Mouse (Mus musculus): ENCODE measurements around the gene Tmem247. TPM values are rescaled to one million over a fixed set of nuclear protein-coding genes. Genes with fewer than 3 reads are reported as not detected.

The Tmem247 gene
- total and polyA plus RNA-seq, 3 experiments: not detected

DNA sequence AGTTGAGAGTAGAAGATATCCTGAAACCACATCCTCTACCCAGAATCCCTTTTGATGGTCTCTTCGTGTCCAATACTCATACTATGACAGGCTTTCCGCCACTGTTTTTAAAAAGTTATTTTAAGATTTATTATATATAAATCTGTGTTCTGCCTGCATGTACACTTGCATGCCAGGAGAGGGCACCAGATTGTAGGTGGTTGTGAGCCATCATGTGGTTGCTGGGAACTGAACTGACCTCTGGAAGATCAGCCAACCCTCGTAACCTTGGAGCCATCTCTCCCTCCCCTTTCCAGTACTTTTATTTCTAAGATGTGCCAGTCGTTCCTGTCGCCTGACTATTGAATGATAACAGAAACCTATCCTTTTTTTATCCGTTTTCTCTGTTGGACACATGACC lies 1.6 kb downstream of the Tmem247 start:
- H3K27me3 ChIP-seq (replicated peaks): no peaks in the 10 kb centered on the region
- in situ Hi-C loops (cut with MboI; ENCODE audit: low pct_ligation_motif_present, low pct_unique_long_range_greater_than_20kb, low sequenced_read_pairs) (loop anchor here (5.0 to 25.0 kb wide), 3 partner anchors 124 to 644 kb away; no protein-coding TSS in a partner anchor), dilution Hi-C loops (cut with MboI; ENCODE audit: extremely low pct_ligation_motif_present, extremely low pct_unique_long_range_greater_than_20kb, low sequenced_read_pairs) (no loop called here)
- no peaks in the 10 kb centered on the region for H3K79me2 ChIP-seq (replicated peaks; ENCODE audit: control insufficient read depth, extremely low read depth, insufficient read depth, poor library complexity, severe bottlenecking)
- H3K4me1 ChIP-seq (ENCODE audit: control insufficient read depth in 1 of 2, insufficient read depth in 2 of 2): 0 out of 4 replicates have a peak, but pooled peaks cover 0 to 3% of the 10 kb centered on the region in 2 experiments
- peaks cover 4% of the 10 kb centered on the region for H3K9me3 ChIP-seq (replicated peaks; ENCODE audit: low read length)
- DNase-seq (ENCODE audit: extremely low read depth): peak; percentile 39
- no peak overlapping the region for H3K4me2 ChIP-seq (ENCODE audit: insufficient read depth, low read depth, poor library complexity, severe bottlenecking)
- no peak overlapping the region for H3K9ac ChIP-seq (ENCODE audit: insufficient read depth, low read depth)
- no peaks in the 10 kb centered on the region for H3K36me3 ChIP-seq (replicated peaks in 1 of 2; ENCODE audit: control insufficient read depth in 1 of 2, insufficient read depth in 1 of 2, low read length in 1 of 2)
- H3K27ac ChIP-seq (ENCODE audit: insufficient read depth, low read depth): no peak overlapping the region
- TF ChIP-seq ZC3H11A (IDR thresholded peaks at IDR 0.05; ENCODE audit: low read depth, low read length): peak; percentile 72
- no peak for TF ChIP-seq NELFE (IDR thresholded peaks at IDR 0.05; ENCODE audit: low read depth, low read length)
- TF ChIP-seq RAD21 (IDR thresholded peaks at IDR 0.05; ENCODE audit: low read depth, low read length): peak; percentile 79
- peak; percentile 54; the same call in 1 of the 2 replicates for TF ChIP-seq MYC (IDR thresholded peaks at IDR 0.05; ENCODE audit: low read depth, low read length)
- no peak for TF ChIP-seq USF2 (conservative IDR thresholded peaks at IDR 0.05; ENCODE audit: low read depth, low read length)
- TF ChIP-seq ZNF384 (IDR thresholded peaks at IDR 0.05; ENCODE audit: low read depth, low read length): no peak
- TF ChIP-seq CTCF (conservative IDR thresholded peaks at IDR 0.05 in 1 of 2, IDR thresholded peaks at IDR 0.05 in 1 of 2; ENCODE audit: low read depth in 2 of 2, low read length in 2 of 2): peak; percentile 36 to 78; a peak in 3 of 4 replicates
- no peak for TF ChIP-seq E2F4 (IDR thresholded peaks at IDR 0.05; ENCODE audit: insufficient replicate concordance, low read depth, low read length)
- no peak for TF ChIP-seq JUN (IDR thresholded peaks at IDR 0.05; ENCODE audit: insufficient read depth, low read depth, low read length)
- TF ChIP-seq ETS1 (conservative IDR thresholded peaks at IDR 0.05; ENCODE audit: low read depth, low read length): no peak
- no peak for TF ChIP-seq ELF1 (IDR thresholded peaks at IDR 0.05; ENCODE audit: low read depth, low read length)
- no peak for TF ChIP-seq HCFC1 (IDR thresholded peaks at IDR 0.05; ENCODE audit: low read depth, low read length)
- peak; percentile 80 for TF ChIP-seq SMC3 (IDR thresholded peaks at IDR 0.05; ENCODE audit: low read depth, low read length)
- H3K4me3 ChIP-seq (replicated peaks in 1 of 3; ENCODE audit: low read depth in 2 of 3, low read length in 2 of 3, poor library complexity in 1 of 3): no peak overlapping the region

GRCm38 (mm10) chr17:86919729-86920128 lies 2.6 kb downstream of the Tmem247 start:
- Histone ChIP-seq H3K4me2 (ENCODE audit: insufficient read depth, low read depth, poor library complexity, severe bottlenecking) (no peak overlapping the region), H3K4me1 (ENCODE audit: control insufficient read depth in 1 of 2, insufficient read depth in 2 of 2) (0 out of 4 replicates have a peak, but pooled peaks cover 0 to 3% of the 10 kb centered on the region in 2 experiments), H3K27ac (ENCODE audit: insufficient read depth, low read depth) (no peak overlapping the region), H3K79me2 (replicated peaks; ENCODE audit: control insufficient read depth, extremely low read depth, insufficient read depth, poor library complexity, severe bottlenecking) (no peaks in the 10 kb centered on the region), H3K9me3 (replicated peaks; ENCODE audit: low read length) (peaks cover 4% of the 10 kb centered on the region), H3K9ac (ENCODE audit: insufficient read depth, low read depth) (no peak overlapping the region), H3K4me3 (replicated peaks in 1 of 3; ENCODE audit: low read depth in 2 of 3, low read length in 2 of 3, poor library complexity in 1 of 3) (no peak overlapping the region), H3K36me3 (replicated peaks in 1 of 2; ENCODE audit: control insufficient read depth in 1 of 2, insufficient read depth in 1 of 2, low read length in 1 of 2) (no peaks in the 10 kb centered on the region), H3K27me3 (replicated peaks) (no peaks in the 10 kb centered on the region)
- dilution Hi-C loops (cut with MboI; ENCODE audit: extremely low pct_ligation_motif_present, extremely low pct_unique_long_range_greater_than_20kb, low sequenced_read_pairs): no loop called here
- in situ Hi-C loops (cut with MboI; ENCODE audit: low pct_ligation_motif_present, low pct_unique_long_range_greater_than_20kb, low sequenced_read_pairs): loop anchor here (5.0 to 25.0 kb wide), 3 partner anchors 123 to 643 kb away; no protein-coding TSS in a partner anchor
- TF ChIP-seq MAX (IDR thresholded peaks at IDR 0.05; ENCODE audit: low read length): no peak
- TF ChIP-seq BHLHE40 (IDR thresholded peaks at IDR 0.05; ENCODE audit: low read depth, low read length): no peak
- no peak for TF ChIP-seq CTCF (conservative IDR thresholded peaks at IDR 0.05 in 1 of 2, IDR thresholded peaks at IDR 0.05 in 1 of 2; ENCODE audit: low read depth in 2 of 2, low read length in 2 of 2)
- TF ChIP-seq NELFE (IDR thresholded peaks at IDR 0.05; ENCODE audit: low read depth, low read length): no peak
- TF ChIP-seq TCF12 (IDR thresholded peaks at IDR 0.05; ENCODE audit: low read depth, low read length): no peak
- TF ChIP-seq ELF1 (IDR thresholded peaks at IDR 0.05; ENCODE audit: low read depth, low read length): no peak
- TF ChIP-seq IRF4 (IDR thresholded peaks at IDR 0.05; ENCODE audit: low read depth, low read length): no peak
- TF ChIP-seq JUND (conservative IDR thresholded peaks at IDR 0.05; ENCODE audit: low read depth, low read length): no peak
- TF ChIP-seq ZNF384 (IDR thresholded peaks at IDR 0.05; ENCODE audit: low read depth, low read length): no peak
- TF ChIP-seq SMC3 (IDR thresholded peaks at IDR 0.05; ENCODE audit: low read depth, low read length): no peak
- TF ChIP-seq MEF2A (IDR thresholded peaks at IDR 0.05; ENCODE audit: borderline replicate concordance, low read depth, low read length): no peak
- TF ChIP-seq RAD21 (IDR thresholded peaks at IDR 0.05; ENCODE audit: low read depth, low read length): no peak
- TF ChIP-seq KAT2A (IDR thresholded peaks at IDR 0.05; ENCODE audit: insufficient replicate concordance, low read length): no peak
- TF ChIP-seq USF1 (IDR thresholded peaks at IDR 0.05; ENCODE audit: low read depth, low read length): no peak
- no peak for DNase-seq (ENCODE audit: extremely low read depth)

Measured in CH12.LX (cell line).